Mouse (Mus musculus): Measurements from ENCODE around the gene Hic2. TPM values are rescaled to one million over a fixed set of nuclear protein-coding genes. Genes with fewer than 3 reads are reported as not detected.
A peak's percentile ranks its signal among the peaks of the same experiment; 100 is the strongest.

Gene Hic2
- polyA plus RNA-seq, 1 experiment from 2014 or later, result 5.0 TPM

DNA sequence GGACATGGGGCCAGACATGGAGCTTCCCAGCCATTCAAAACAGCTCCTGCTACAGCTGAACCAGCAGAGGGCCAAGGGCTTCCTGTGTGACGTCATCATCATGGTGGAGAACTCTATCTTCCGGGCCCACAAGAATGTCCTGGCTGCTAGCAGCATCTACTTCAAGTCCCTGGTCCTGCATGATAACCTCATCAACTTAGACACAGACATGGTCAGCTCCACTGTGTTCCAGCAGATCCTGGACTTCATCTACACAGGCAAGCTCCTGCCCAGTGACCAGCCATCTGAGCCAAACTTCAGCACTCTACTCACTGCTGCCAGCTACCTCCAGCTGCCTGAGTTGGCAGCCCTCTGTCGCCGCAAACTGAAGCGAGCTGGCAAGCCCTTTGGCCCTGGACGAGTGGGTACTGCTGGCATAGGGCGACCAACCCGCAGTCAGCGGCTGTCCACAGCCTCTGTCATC lies 24.0 kb downstream of the Hic2 start:
- 92% methylated on average over 9 of the region's 9 CpGs for WGBS
- H3K4me3 ChIP-seq (ENCODE audit: low read depth, low read length), result no peak overlapping the region
- DNase-seq (ENCODE audit: low spot score) (no peak), ATAC-seq (replicated peaks; ENCODE audit: low FRiP score, low TSS enrichment, low read depth) (no peak)
- H3K9ac ChIP-seq (ENCODE audit: low read length), result no peak overlapping the region
- no peaks in the 10 kb centered on the region for H3K27me3 ChIP-seq (replicated peaks; ENCODE audit: control insufficient read depth, insufficient read depth, low read length)
- H3K4me2 ChIP-seq (ENCODE audit: low read length), result no peak overlapping the region
- H3K36me3 ChIP-seq (ENCODE audit: control insufficient read depth, insufficient read depth, low read length), result peaks cover 36% of the 10 kb centered on the region
- peaks cover 14% of the 10 kb centered on the region for H3K4me1 ChIP-seq (replicated peaks; ENCODE audit: control insufficient read depth, insufficient read depth, low read length)
- H3K27ac ChIP-seq (ENCODE audit: low read depth), result no peak overlapping the region
- no peaks in the 10 kb centered on the region for H3K9me3 ChIP-seq (ENCODE audit: control insufficient read depth, low read length)

DNA sequence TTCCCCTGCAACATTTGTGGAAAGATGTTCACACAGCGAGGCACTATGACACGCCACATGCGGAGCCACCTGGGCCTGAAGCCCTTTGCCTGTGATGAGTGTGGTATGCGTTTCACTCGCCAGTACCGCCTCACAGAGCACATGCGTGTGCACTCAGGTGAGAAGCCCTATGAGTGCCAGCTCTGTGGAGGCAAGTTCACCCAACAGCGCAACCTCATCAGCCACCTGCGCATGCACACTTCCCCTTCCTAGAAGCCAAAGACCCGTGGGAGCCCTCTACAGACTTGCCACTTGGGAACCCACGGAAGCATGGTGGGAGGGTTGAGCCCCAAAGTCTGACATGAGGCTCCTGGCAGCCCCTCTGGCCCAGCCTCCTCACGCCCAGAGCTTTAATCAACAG lies 25.5 kb downstream of the Hic2 start:
- H3K27ac ChIP-seq (ENCODE audit: low read depth), result no peak overlapping the region
- no peak overlapping the region for H3K4me2 ChIP-seq (ENCODE audit: low read length)
- H3K4me3 ChIP-seq (ENCODE audit: low read depth, low read length), result no peak overlapping the region
- no peak overlapping the region for H3K9ac ChIP-seq (ENCODE audit: low read length)
- ATAC-seq (replicated peaks; ENCODE audit: low FRiP score, low TSS enrichment, low read depth) (no peak), DNase-seq (ENCODE audit: low spot score) (no peak)
- WGBS, result 95% methylated on average over 12 of the region's 12 CpGs
- H3K4me1 ChIP-seq (replicated peaks; ENCODE audit: control insufficient read depth, insufficient read depth, low read length), result peaks cover 4% of the 10 kb centered on the region
- H3K27me3 ChIP-seq (replicated peaks; ENCODE audit: control insufficient read depth, insufficient read depth, low read length), result no peaks in the 10 kb centered on the region
- no peaks in the 10 kb centered on the region for H3K9me3 ChIP-seq (ENCODE audit: control insufficient read depth, low read length)
- peaks cover 36% of the 10 kb centered on the region for H3K36me3 ChIP-seq (ENCODE audit: control insufficient read depth, insufficient read depth, low read length)

DNA sequence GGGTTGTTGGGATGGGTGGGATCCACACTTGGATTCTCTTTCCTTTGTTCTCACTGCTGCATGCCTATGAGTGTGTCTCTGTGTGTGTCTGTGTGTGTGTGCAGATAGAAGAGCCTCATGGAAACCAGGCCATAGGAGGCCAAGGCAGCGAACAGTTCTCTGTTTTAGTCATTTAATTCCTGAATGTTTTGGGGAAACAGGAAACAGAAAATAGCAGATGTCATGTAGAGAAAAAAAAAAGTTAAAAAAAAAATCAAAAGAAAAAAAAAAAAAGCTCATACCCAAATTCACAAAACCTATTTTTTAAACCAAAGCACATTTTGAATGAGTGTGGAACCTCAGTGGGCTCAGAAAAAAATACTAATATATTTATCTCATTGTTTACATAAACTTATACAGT lies 28.0 kb downstream of the Hic2 start:
- Histone ChIP-seq H3K4me3 (ENCODE audit: low read depth, low read length) (no peak overlapping the region), H3K9ac (ENCODE audit: low read length) (no peak overlapping the region), H3K9me3 (ENCODE audit: control insufficient read depth, low read length) (no peaks in the 10 kb centered on the region), H3K27ac (ENCODE audit: low read depth) (no peak overlapping the region), H3K4me1 (replicated peaks; ENCODE audit: control insufficient read depth, insufficient read depth, low read length) (no peaks in the 10 kb centered on the region), H3K27me3 (replicated peaks; ENCODE audit: control insufficient read depth, insufficient read depth, low read length) (no peaks in the 10 kb centered on the region), H3K4me2 (ENCODE audit: low read length) (no peak overlapping the region), H3K36me3 (ENCODE audit: control insufficient read depth, insufficient read depth, low read length) (peaks cover 27% of the 10 kb centered on the region)
- ATAC-seq (replicated peaks; ENCODE audit: low FRiP score, low TSS enrichment, low read depth), result no peak
- no peak for DNase-seq (ENCODE audit: low spot score)
- 87% methylated on average over 1 of the region's 1 CpGs for WGBS

DNA sequence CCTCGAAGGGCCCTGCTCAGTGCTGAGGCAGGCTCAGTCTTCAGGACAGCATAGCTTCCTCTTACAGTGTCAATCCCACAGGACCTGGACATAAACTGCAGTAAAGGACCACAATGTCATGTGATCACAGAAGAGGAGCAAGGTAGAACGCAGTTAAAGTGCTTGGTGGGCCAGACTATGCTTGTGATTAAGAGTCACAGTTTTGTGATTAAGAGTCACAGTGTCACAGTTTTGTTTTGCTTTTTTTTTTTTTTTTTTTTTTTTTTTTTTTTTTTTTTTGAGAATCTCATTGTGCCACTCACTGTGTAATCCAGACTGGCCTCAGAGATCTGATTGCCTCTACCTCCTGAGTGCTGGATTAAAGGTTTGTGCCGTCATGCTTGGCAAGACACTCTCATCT lies 32.7 kb downstream of the Hic2 start:
- 73% methylated on average over 3 of the region's 3 CpGs for WGBS
- Histone ChIP-seq H3K4me2 (ENCODE audit: low read length) (no peak overlapping the region), H3K27me3 (replicated peaks; ENCODE audit: control insufficient read depth, insufficient read depth, low read length) (no peaks in the 10 kb centered on the region), H3K9me3 (ENCODE audit: control insufficient read depth, low read length) (peaks cover 5% of the 10 kb centered on the region), H3K4me3 (ENCODE audit: low read depth, low read length) (no peak overlapping the region), H3K9ac (ENCODE audit: low read length) (no peak overlapping the region), H3K27ac (ENCODE audit: low read depth) (no peak overlapping the region), H3K4me1 (replicated peaks; ENCODE audit: control insufficient read depth, insufficient read depth, low read length) (no peaks in the 10 kb centered on the region), H3K36me3 (ENCODE audit: control insufficient read depth, insufficient read depth, low read length) (no peaks in the 10 kb centered on the region)
- DNase-seq (ENCODE audit: low spot score), result no peak
- ATAC-seq (replicated peaks; ENCODE audit: low FRiP score, low TSS enrichment, low read depth), result no peak

DNA sequence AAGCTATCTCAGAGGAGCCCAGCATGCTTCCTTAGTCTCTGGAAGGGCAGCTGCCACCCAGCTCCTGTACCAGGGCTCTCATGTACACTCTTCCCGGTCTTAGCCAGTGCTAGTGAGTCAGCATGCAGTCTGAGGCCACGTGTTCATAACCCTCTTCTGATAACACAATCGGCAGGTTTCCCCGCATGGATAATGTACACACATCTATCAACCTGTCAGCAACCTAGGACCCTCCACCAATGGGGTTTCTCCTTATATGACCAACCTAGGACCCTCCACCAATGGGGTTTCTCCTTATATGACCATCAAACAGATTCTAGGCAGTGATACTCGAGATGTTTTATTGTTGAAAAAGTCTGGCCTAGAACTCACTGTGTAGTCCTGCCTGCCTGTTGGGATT lies 34.6 kb downstream of the Hic2 start:
- Histone ChIP-seq H3K4me2 (ENCODE audit: low read length) (no peak overlapping the region), H3K27ac (ENCODE audit: low read depth) (no peak overlapping the region), H3K9ac (ENCODE audit: low read length) (no peak overlapping the region), H3K4me3 (ENCODE audit: low read depth, low read length) (no peak overlapping the region), H3K9me3 (ENCODE audit: control insufficient read depth, low read length) (peaks cover 5% of the 10 kb centered on the region), H3K4me1 (replicated peaks; ENCODE audit: control insufficient read depth, insufficient read depth, low read length) (no peaks in the 10 kb centered on the region), H3K27me3 (replicated peaks; ENCODE audit: control insufficient read depth, insufficient read depth, low read length) (no peaks in the 10 kb centered on the region), H3K36me3 (ENCODE audit: control insufficient read depth, insufficient read depth, low read length) (no peaks in the 10 kb centered on the region)
- ATAC-seq (replicated peaks; ENCODE audit: low FRiP score, low TSS enrichment, low read depth) (peak; percentile 50; the same call in 1 of the 2 replicates), DNase-seq (ENCODE audit: low spot score) (no peak)
- WGBS, result 58% methylated on average over 5 of the region's 5 CpGs

DNA sequence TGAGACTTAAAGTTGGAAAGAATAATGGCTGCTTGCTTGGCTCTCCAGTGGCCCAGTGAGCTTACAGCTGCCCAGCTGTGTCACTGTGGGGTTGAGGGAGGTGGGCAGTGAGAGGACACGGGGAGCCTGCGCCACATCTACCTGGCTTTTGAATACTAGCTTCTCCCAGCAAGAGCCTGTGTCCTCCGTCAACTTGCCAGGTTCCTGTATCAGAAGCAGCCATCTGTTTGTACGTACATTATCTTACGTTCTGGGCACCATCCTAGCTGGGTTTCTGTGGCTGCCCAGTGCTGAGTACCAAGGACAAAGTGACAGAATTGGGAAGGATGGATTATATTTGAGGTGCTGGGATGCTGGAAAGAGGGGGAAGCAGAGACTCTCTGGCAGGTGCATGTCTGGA lies 36.5 kb downstream of the Hic2 start:
- Histone ChIP-seq H3K4me3 (ENCODE audit: low read depth, low read length) (no peak overlapping the region), H3K9ac (ENCODE audit: low read length) (no peak overlapping the region), H3K4me2 (ENCODE audit: low read length) (no peak overlapping the region), H3K9me3 (ENCODE audit: control insufficient read depth, low read length) (peaks cover 5% of the 10 kb centered on the region), H3K27ac (ENCODE audit: low read depth) (no peak overlapping the region), H3K4me1 (replicated peaks; ENCODE audit: control insufficient read depth, insufficient read depth, low read length) (no peaks in the 10 kb centered on the region), H3K27me3 (replicated peaks; ENCODE audit: control insufficient read depth, insufficient read depth, low read length) (no peaks in the 10 kb centered on the region), H3K36me3 (ENCODE audit: control insufficient read depth, insufficient read depth, low read length) (no peaks in the 10 kb centered on the region)
- DNase-seq (ENCODE audit: low spot score) (no peak), ATAC-seq (replicated peaks; ENCODE audit: low FRiP score, low TSS enrichment, low read depth) (no peak)
- 89% methylated on average over 5 of the region's 5 CpGs for WGBS

DNA sequence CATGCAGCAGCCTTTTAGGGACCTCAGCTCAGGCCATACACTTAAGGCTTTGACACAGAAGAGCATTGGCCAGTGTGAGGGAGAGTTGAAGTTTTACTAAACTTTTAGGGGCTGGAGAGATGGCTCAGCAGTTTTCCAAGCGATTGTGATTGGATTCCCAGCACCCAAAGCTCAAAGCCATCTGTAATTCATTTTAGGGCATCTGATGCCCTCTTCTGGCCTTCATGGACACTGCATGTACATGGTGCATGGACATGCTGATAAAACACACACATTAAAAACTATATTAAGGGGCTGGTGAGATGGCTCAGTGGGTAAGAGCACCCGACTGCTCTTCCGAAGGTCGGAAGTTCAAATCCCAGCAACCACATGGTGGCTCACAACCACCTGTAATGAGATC lies 37.8 kb downstream of the Hic2 start:
- no peak overlapping the region for H3K4me2 ChIP-seq (ENCODE audit: low read length)
- H3K27me3 ChIP-seq (replicated peaks; ENCODE audit: control insufficient read depth, insufficient read depth, low read length), result no peaks in the 10 kb centered on the region
- WGBS, result 79% methylated on average over 4 of the region's 4 CpGs
- H3K9me3 ChIP-seq (ENCODE audit: control insufficient read depth, low read length), result peaks cover 5% of the 10 kb centered on the region
- ATAC-seq (replicated peaks; ENCODE audit: low FRiP score, low TSS enrichment, low read depth) (no peak), DNase-seq (ENCODE audit: low spot score) (no peak)
- no peaks in the 10 kb centered on the region for H3K36me3 ChIP-seq (ENCODE audit: control insufficient read depth, insufficient read depth, low read length)
- no peak overlapping the region for H3K9ac ChIP-seq (ENCODE audit: low read length)
- H3K4me1 ChIP-seq (replicated peaks; ENCODE audit: control insufficient read depth, insufficient read depth, low read length), result no peaks in the 10 kb centered on the region
- no peak overlapping the region for H3K4me3 ChIP-seq (ENCODE audit: low read depth, low read length)
- no peak overlapping the region for H3K27ac ChIP-seq (ENCODE audit: low read depth)

DNA sequence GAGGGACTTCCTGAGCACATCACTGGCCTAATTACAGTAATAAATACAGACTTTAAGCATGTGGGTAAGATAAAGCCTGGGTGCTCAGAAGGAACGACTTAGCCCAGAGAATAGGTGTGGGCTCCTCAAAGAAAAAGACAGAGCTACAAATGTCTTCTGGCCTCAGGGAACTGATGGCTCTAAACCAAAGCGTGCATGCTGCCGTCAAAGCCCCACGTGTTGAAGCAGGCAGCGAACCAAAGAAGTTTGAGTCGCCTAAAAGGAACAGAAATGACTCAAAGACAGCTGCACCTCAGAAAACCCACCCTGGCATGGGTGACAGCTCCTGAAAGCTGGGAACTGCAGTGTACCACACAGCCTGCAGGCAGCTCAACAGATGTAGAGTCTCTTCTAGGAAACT lies 38.5 kb downstream of the Hic2 start:
- Histone ChIP-seq H3K27me3 (replicated peaks; ENCODE audit: control insufficient read depth, insufficient read depth, low read length) (0 out of 2 replicates have a peak, but pooled peaks cover 4% of the 10 kb centered on the region), H3K36me3 (ENCODE audit: control insufficient read depth, insufficient read depth, low read length) (no peaks in the 10 kb centered on the region), H3K4me1 (replicated peaks; ENCODE audit: control insufficient read depth, insufficient read depth, low read length) (peaks cover 3% of the 10 kb centered on the region), H3K4me3 (ENCODE audit: low read depth, low read length) (no peak overlapping the region), H3K9ac (ENCODE audit: low read length) (no peak overlapping the region), H3K4me2 (ENCODE audit: low read length) (no peak overlapping the region), H3K9me3 (ENCODE audit: control insufficient read depth, low read length) (peaks cover 5% of the 10 kb centered on the region), H3K27ac (ENCODE audit: low read depth) (no peak overlapping the region)
- 73% methylated on average over 6 of the region's 6 CpGs for WGBS
- no peak for ATAC-seq (replicated peaks; ENCODE audit: low FRiP score, low TSS enrichment, low read depth)
- DNase-seq (ENCODE audit: low spot score), result no peak

DNA sequence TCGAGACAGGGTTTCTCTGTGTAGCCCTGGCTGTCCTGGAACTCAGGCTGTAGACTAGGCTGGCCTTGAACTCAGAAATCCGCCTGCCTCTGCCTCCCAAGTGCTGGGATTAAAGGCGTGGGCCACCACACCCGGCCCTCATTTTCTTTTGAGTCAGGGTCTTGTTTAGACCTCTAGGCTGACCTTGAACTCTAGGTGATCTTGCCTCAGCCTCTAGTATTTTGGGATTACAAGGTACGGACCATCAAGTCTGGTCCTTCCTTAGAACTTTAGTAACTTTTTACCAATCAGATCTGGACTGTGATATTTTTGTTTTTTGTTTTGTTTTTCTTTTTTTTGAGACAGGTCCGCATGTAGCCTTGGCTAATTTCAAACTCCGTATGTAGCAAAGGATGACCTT lies 42.3 kb downstream of the Hic2 start, which contains the start of gene Tmem191c:
Gene Tmem191c (plus strand): TSS at position 357 of the 400 bp plus-strand sequence.
- ATAC-seq (replicated peaks; ENCODE audit: low FRiP score, low TSS enrichment, low read depth) (0 out of 2 replicates have a peak, but pooled peaks have one; percentile 1), DNase-seq (ENCODE audit: low spot score) (no peak)
- H3K36me3 ChIP-seq (ENCODE audit: control insufficient read depth, insufficient read depth, low read length), result peaks cover 14% of the 10 kb centered on the region
- peaks cover 4% of the 10 kb centered on the region for H3K9me3 ChIP-seq (ENCODE audit: control insufficient read depth, low read length)
- H3K27ac ChIP-seq (ENCODE audit: low read depth), result no peak within 1 kb of the TSS
- H3K27me3 ChIP-seq (replicated peaks; ENCODE audit: control insufficient read depth, insufficient read depth, low read length), result peaks cover 28% of the 10 kb centered on the region
- H3K4me3 ChIP-seq (ENCODE audit: low read depth, low read length), result peak within 1 kb of the TSS; percentile 54
- H3K9ac ChIP-seq (ENCODE audit: low read length), result peak within 1 kb of the TSS; percentile 43
- WGBS, result 58% methylated on average over 7 of the region's 7 CpGs
- peak within 1 kb of the TSS; percentile 69 for H3K4me2 ChIP-seq (ENCODE audit: low read length)
- H3K4me1 ChIP-seq (replicated peaks; ENCODE audit: control insufficient read depth, insufficient read depth, low read length), result peaks cover 17% of the 10 kb centered on the region
